Mouse (Mus musculus): ENCODE results near the gene Kcnq1. TPM values are rescaled to one million over a fixed set of nuclear protein-coding genes. Genes with fewer than 3 reads are reported as not detected.

Gene Kcnq1
- total RNA-seq, 1 experiment: 0.22 TPM

GRCm38 (mm10) chr7:143095554-143095907 lies 10.6 kb upstream of the Kcnq1 start:
- H3K9ac ChIP-seq (ENCODE audit: insufficient read depth, low read depth, low read length, poor library complexity, severe bottlenecking): no peak overlapping the region
- H3K4me3 ChIP-seq (ENCODE audit: insufficient read depth in 1 of 2, low read depth in 1 of 2, low read length in 2 of 2, poor library complexity in 1 of 2, severe bottlenecking in 1 of 2): no peak overlapping the region
- TF ChIP-seq ZNF384 (IDR thresholded peaks at IDR 0.05; ENCODE audit: low read depth, low read length): no peak
- no peak for TF ChIP-seq CHD2 (IDR thresholded peaks at IDR 0.05; ENCODE audit: low read depth, low read length)
- TF ChIP-seq HCFC1 (IDR thresholded peaks at IDR 0.05; ENCODE audit: borderline replicate concordance, insufficient read depth, low read length): no peak
- no peak for TF ChIP-seq ZC3H11A (IDR thresholded peaks at IDR 0.05; ENCODE audit: borderline replicate concordance, low read depth, low read length)
- TF ChIP-seq MAFK (IDR thresholded peaks at IDR 0.05; ENCODE audit: insufficient read depth, low read depth, low read length): no peak
- H3K9me3 ChIP-seq (ENCODE audit: control insufficient read depth, insufficient read depth, low read depth, low read length): no peaks in the 10 kb centered on the region
- H3K27ac ChIP-seq (ENCODE audit: insufficient read depth, low read depth, low read length, poor library complexity, severe bottlenecking): no peak overlapping the region
- in situ Hi-C loops (cut with MboI; ENCODE audit: low sequenced_read_pairs in 2 of 2, unreplicated experiment in 2 of 2): loop anchor here in 1 of 2 experiments (5.0 kb wide), 1 partner anchor 52 kb away; no protein-coding TSS in a partner anchor
- no peaks in the 10 kb centered on the region for H3K36me3 ChIP-seq (ENCODE audit: control insufficient read depth, insufficient read depth, low read length, poor library complexity, severe bottlenecking)
- H3K4me1 ChIP-seq (ENCODE audit: control insufficient read depth in 2 of 2, insufficient read depth in 2 of 2, low read length in 2 of 2, poor library complexity in 1 of 2): no peaks in the 10 kb centered on the region
- no peak for DNase-seq (ENCODE audit: low read depth, low spot score)

GRCm38 (mm10) chr7:143100759-143101158 lies 5.4 kb upstream of the Kcnq1 start:
- DNase-seq (ENCODE audit: low read depth, low spot score): no peak

GRCm38 (mm10) chr7:143105258-143105897 lies 784 bp upstream of the Kcnq1 start:
- Histone ChIP-seq H3K27ac (ENCODE audit: insufficient read depth, low read depth, low read length, poor library complexity, severe bottlenecking) (no peak overlapping the region), H3K36me3 (ENCODE audit: control insufficient read depth, insufficient read depth, low read length, poor library complexity, severe bottlenecking) (no peaks in the 10 kb centered on the region), H3K4me1 (ENCODE audit: control insufficient read depth in 2 of 2, insufficient read depth in 2 of 2, low read length in 2 of 2, poor library complexity in 1 of 2) (no peaks in the 10 kb centered on the region), H3K4me3 (ENCODE audit: insufficient read depth in 1 of 2, low read depth in 1 of 2, low read length in 2 of 2, poor library complexity in 1 of 2, severe bottlenecking in 1 of 2) (no peak overlapping the region), H3K9ac (ENCODE audit: insufficient read depth, low read depth, low read length, poor library complexity, severe bottlenecking) (no peak overlapping the region), H3K9me3 (ENCODE audit: control insufficient read depth, insufficient read depth, low read depth, low read length) (no peaks in the 10 kb centered on the region)
- in situ Hi-C loops (cut with MboI; ENCODE audit: low sequenced_read_pairs in 2 of 2, unreplicated experiment in 2 of 2): no loop called here
- DNase-seq (ENCODE audit: low read depth, low spot score): no peak
- no peak for TF ChIP-seq ZC3H11A (IDR thresholded peaks at IDR 0.05; ENCODE audit: borderline replicate concordance, low read depth, low read length)
- TF ChIP-seq CHD2 (IDR thresholded peaks at IDR 0.05; ENCODE audit: low read depth, low read length): no peak

More at GRCm38 (mm10) chr7:143100759-143101158, 5.4 kb upstream of the Kcnq1 start:
- TF ChIP-seq HCFC1 (IDR thresholded peaks at IDR 0.05; ENCODE audit: borderline replicate concordance, insufficient read depth, low read length): no peak
- TF ChIP-seq ZNF384 (IDR thresholded peaks at IDR 0.05; ENCODE audit: low read depth, low read length): no peak
- TF ChIP-seq MAFK (IDR thresholded peaks at IDR 0.05; ENCODE audit: insufficient read depth, low read depth, low read length): no peak
- TF ChIP-seq CHD2 (IDR thresholded peaks at IDR 0.05; ENCODE audit: low read depth, low read length): no peak
- no peak for TF ChIP-seq ZC3H11A (IDR thresholded peaks at IDR 0.05; ENCODE audit: borderline replicate concordance, low read depth, low read length)
- in situ Hi-C loops (cut with MboI; ENCODE audit: low sequenced_read_pairs in 2 of 2, unreplicated experiment in 2 of 2): no loop called here
- Histone ChIP-seq H3K9ac (ENCODE audit: insufficient read depth, low read depth, low read length, poor library complexity, severe bottlenecking) (no peak overlapping the region), H3K36me3 (ENCODE audit: control insufficient read depth, insufficient read depth, low read length, poor library complexity, severe bottlenecking) (no peaks in the 10 kb centered on the region), H3K27ac (ENCODE audit: insufficient read depth, low read depth, low read length, poor library complexity, severe bottlenecking) (no peak overlapping the region), H3K4me3 (ENCODE audit: insufficient read depth in 1 of 2, low read depth in 1 of 2, low read length in 2 of 2, poor library complexity in 1 of 2, severe bottlenecking in 1 of 2) (no peak overlapping the region), H3K9me3 (ENCODE audit: control insufficient read depth, insufficient read depth, low read depth, low read length) (no peaks in the 10 kb centered on the region), H3K4me1 (ENCODE audit: control insufficient read depth in 2 of 2, insufficient read depth in 2 of 2, low read length in 2 of 2, poor library complexity in 1 of 2) (no peaks in the 10 kb centered on the region)

- no peak for TF ChIP-seq HCFC1 (IDR thresholded peaks at IDR 0.05; ENCODE audit: borderline replicate concordance, insufficient read depth, low read length)
- TF ChIP-seq ZNF384 (IDR thresholded peaks at IDR 0.05; ENCODE audit: low read depth, low read length): no peak
- TF ChIP-seq MAFK (IDR thresholded peaks at IDR 0.05; ENCODE audit: insufficient read depth, low read depth, low read length): no peak
- TF ChIP-seq CHD2 (IDR thresholded peaks at IDR 0.05; ENCODE audit: low read depth, low read length): no peak
- TF ChIP-seq ZC3H11A (IDR thresholded peaks at IDR 0.05; ENCODE audit: borderline replicate concordance, low read depth, low read length): no peak
- Histone ChIP-seq H3K36me3 (ENCODE audit: control insufficient read depth, insufficient read depth, low read length, poor library complexity, severe bottlenecking) (no peaks in the 10 kb centered on the region), H3K9me3 (ENCODE audit: control insufficient read depth, insufficient read depth, low read depth, low read length) (no peaks in the 10 kb centered on the region), H3K4me1 (ENCODE audit: control insufficient read depth in 2 of 2, insufficient read depth in 2 of 2, low read length in 2 of 2, poor library complexity in 1 of 2) (no peaks in the 10 kb centered on the region), H3K27ac (ENCODE audit: insufficient read depth, low read depth, low read length, poor library complexity, severe bottlenecking) (no peak overlapping the region), H3K9ac (ENCODE audit: insufficient read depth, low read depth, low read length, poor library complexity, severe bottlenecking) (peak overlapping the region; percentile 16; the same call in 1 of the 2 replicates), H3K4me3 (ENCODE audit: insufficient read depth in 1 of 2, low read depth in 1 of 2, low read length in 2 of 2, poor library complexity in 1 of 2, severe bottlenecking in 1 of 2) (peak overlapping the region; percentile 64 to 75)
- in situ Hi-C loops (cut with MboI; ENCODE audit: low sequenced_read_pairs in 2 of 2, unreplicated experiment in 2 of 2): no loop called here
- no peak for DNase-seq (ENCODE audit: low read depth, low spot score)
Observed at GRCm38 (mm10) chr7:143106672-143107465, 707 bp downstream of the Kcnq1 start.

Data from ES-E14 (cell line).